In genomic region chr17:56858216-56858615, GRCm38 (mm10) we compare ENCODE assay signal across 9 mouse cellular contexts. TPM values are rescaled to one million over a fixed set of nuclear protein-coding genes. Genes with fewer than 3 reads are reported as not detected.
DNase-seq lines count a peak whose midpoint lies in the region; ATAC-seq and TF ChIP-seq lines count a peak whose summit lies in the region.
"Had no signal": no experiment of that assay in that cellular context is flagged by ENCODE, and none has a peak within 500 bp of the region (broad histone marks: within the 10 kb centered on the region; RNA-seq: fewer than 3 reads in every experiment).

No protein-coding gene starts in this region.

- peak; percentile 49; the same call in 1 of the 2 replicates for ATAC-seq in kidney, postnatal 0 days (replicated peaks; ENCODE audit: low FRiP score, low read depth)

- peak; percentile 87 for DNase-seq in CD4-positive, CD25-positive, alpha-beta regulatory T cell, adult 2 months (ENCODE audit: low read depth, low spot score)
- DNase-seq in Muller cell, postnatal 12 days (ENCODE audit: inconsistent ontology term), result peak; percentile 22
- peak; percentile 23 for DNase-seq in cerebellum, adult 9-11 months
- peak; percentile 39 for DNase-seq in gastrocnemius, postnatal 25 days
- DNase-seq in kidney, postnatal 0 days (ENCODE audit: low spot score), result peak; percentile 71
- peak; percentile 66 to 70 for DNase-seq in lung, adult 18-20 months
- peak; percentile 14 for DNase-seq in right cerebral cortex, postnatal 25 days
- DNase-seq in urinary bladder, postnatal 25 days (ENCODE audit: low spot score), result peak; percentile 77

- no peaks in the 10 kb centered on the region for H3K36me3 ChIP-seq in kidney, postnatal 0 days (ENCODE audit: insufficient read depth, low read length)

- H3K4me3 ChIP-seq in kidney, postnatal 0 days (replicated peaks; ENCODE audit: low read depth, low read length), result no peak overlapping the region

- H3K9ac ChIP-seq in kidney, postnatal 0 days (ENCODE audit: low read depth, low read length), result no peak overlapping the region

- 56% methylated on average over 4 of the region's 4 CpGs for WGBS in kidney, postnatal 0 days

- no peak overlapping the region for H3K4me2 ChIP-seq in kidney, postnatal 0 days (ENCODE audit: low read length)

- no peaks in the 10 kb centered on the region for H3K9me3 ChIP-seq in kidney, postnatal 0 days (replicated peaks; ENCODE audit: low read length)

- no peaks in the 10 kb centered on the region for H3K4me1 ChIP-seq in kidney, postnatal 0 days (replicated peaks; ENCODE audit: insufficient read depth, low read length)

- H3K27ac ChIP-seq in kidney, postnatal 0 days, result no peak overlapping the region

- TF ChIP-seq CTCF in kidney, postnatal 0 days (IDR thresholded peaks at IDR 0.05; ENCODE audit: low read depth), result peak; percentile 77

- H3K27me3 ChIP-seq in kidney, postnatal 0 days (ENCODE audit: insufficient read depth, low read length), result no peaks in the 10 kb centered on the region

RNA-seq across cellular contexts. Expression of gene Acsbg2, which starts 16.0 kb away (rescaled TPM):
- not detected for total RNA-seq in gastrocnemius, postnatal 25 days (2021)
- polyA plus RNA-seq in kidney, postnatal 0 days (2015; fragmentation: Nextera tagmentation; extraction: Ambion mirVana), result not detected in 2 replicates
- total RNA-seq: left cerebral cortex, adult 8-10 months had no signal

RNA-seq across cellular contexts. Expression of gene 1700061G19Rik, which starts 17.1 kb away (rescaled TPM):
- not detected for total RNA-seq in gastrocnemius, postnatal 25 days (2021)
- polyA plus RNA-seq in kidney, postnatal 0 days (2015; fragmentation: Nextera tagmentation; extraction: Ambion mirVana), result 0.11 and 0.13 TPM in 2 replicates

RNA-seq across cellular contexts. Expression of gene Rfx2, which starts 27.4 kb away (rescaled TPM):
- total RNA-seq in gastrocnemius, postnatal 25 days (2021), result 1 to 10 TPM; 3.0 to 4.1 TPM
- 1.6 and 2.1 TPM in 2 replicates for polyA plus RNA-seq in kidney, postnatal 0 days (2015; fragmentation: Nextera tagmentation; extraction: Ambion mirVana)

Comparison
In these comparisons a context has a peak if more than half of its experiments do, and no peak if none do; other contexts are left out.
1. DNase-seq: peak in every context shown above with its lines; median percentile 87 in CD4-positive, CD25-positive, alpha-beta regulatory T cell, adult 2 months; 77 in urinary bladder, postnatal 25 days; 71 in kidney, postnatal 0 days; 68 in lung, adult 18-20 months; 39 in gastrocnemius, postnatal 25 days; 23 in cerebellum, adult 9-11 months; 22 in Muller cell, postnatal 12 days; 14 in right cerebral cortex, postnatal 25 days.